Mouse (Mus musculus): ENCODE data around the gene Camk1g.

The Camk1g gene

DNA sequence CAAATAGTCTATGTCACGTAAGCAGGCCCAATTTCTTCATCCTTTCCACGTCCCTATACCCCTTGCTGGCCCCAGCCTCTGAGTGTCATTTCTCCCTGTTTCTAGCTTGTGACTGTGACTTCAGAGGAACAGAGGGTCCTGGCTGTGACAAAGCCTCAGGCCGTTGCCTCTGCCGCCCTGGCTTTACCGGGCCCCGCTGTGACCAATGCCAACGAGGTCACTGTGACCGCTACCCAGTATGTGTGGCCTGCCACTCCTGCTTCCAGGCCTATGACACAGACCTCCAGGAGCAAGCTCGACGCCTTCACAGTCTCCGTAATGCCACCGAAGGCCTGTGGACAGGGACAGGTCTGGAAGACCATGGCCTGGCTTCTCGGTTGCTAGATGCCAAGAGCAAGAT, 38.1 kb downstream of the Camk1g start:
- no peak for DNase-seq

DNA sequence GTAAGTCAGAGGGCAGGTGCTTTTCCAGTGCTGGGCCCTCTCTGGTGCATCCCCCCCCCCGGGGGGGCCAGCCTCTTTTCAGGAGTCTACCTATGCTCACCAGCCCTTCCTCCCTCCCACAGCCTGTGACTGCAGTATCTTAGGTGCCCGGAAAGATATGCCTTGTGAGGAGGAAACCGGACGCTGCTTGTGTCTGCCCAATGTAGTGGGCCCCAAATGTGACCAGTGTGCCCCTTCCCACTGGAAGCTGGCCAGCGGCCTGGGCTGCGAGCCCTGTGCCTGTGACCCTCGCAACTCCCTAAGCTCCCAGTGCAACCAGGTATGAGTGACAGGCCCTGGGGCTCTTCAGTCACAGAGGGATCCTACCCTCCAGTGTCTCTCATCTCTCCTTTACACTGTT, 39.5 kb downstream of the Camk1g start:
- no peak for DNase-seq

DNA sequence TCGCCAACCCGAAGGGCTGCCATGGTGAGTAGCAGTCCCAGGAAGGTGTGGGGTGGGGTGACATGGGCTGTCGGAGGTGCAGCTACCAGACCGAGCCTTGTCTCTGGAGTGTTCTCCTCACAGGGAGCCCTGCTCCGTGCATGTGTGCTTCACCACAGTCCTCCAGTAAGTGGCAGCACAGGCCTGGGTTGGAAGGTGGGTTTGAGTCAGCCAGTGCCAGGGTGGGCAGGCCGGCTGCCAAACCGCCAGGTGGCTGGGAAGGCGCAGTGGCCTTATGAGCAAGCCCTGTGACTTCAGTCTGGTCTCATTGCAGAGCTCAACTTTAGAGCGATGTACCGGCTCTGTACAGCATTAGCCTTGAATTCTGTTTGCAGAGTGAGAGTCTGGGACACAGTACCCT, 39.9 kb downstream of the Camk1g start:
- peak; percentile 80 to 89 for DNase-seq

DNA sequence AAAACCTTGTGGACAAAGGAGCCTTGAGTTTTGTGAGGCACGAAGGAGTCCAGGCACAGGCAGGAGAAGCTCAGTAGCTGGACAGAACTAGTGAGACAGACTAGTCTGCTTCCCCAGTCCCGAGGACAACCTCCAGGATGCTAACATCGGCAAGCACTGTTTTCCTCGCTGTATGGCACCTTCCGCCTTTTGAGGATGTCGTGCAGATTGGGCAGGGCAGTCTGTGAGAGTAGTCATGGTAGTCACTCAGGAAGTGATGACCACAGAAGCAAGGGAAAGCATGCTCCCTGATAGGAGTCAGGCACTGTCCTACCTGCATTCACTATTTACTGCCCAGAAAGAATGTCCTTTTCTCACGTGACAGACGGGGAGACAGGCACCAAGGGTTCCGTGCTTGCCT, 40.5 kb downstream of the Camk1g start:
- DNase-seq = no peak

DNA sequence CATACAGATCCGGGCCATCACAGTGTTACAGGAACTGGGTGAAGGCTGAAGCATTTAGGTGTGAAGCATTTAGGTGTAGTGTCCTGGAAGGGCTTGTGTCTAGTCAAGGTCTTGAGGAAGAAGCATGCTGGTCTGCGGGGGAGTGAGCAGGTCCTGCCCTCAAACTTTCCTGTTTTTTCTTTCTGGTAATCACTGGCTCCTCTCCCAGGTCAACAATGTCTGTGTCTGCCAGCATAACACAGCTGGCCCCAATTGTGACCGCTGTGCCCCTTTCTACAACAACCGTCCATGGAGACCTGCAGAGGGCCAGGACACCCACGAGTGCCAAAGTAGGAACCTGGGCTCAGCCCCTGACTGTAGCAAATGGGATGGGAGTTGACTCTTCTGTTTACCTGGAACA, 42.4 kb downstream of the Camk1g start:
- no peak for DNase-seq

DNA sequence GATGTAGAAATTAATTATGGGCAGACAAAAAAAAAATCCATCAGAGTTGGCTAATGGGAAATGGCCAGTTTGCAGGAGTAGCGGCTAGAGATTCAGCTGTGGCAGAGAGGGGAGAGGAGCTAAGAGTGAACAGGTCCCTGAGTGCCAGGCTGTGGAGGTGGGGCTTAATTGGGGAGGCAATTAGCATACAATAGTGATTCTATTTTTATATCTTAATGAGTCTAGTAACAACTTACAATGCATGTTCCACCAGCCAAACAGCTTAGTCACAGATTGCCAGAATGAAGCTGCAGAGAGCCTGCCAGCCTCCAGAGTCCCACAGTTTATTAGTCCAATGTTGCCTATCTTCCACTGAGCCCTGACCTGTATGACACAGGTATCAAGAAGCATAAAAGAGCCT, 42.9 kb downstream of the Camk1g start:
- DNase-seq = peak in 1 of 2 experiments; percentile 18

DNA sequence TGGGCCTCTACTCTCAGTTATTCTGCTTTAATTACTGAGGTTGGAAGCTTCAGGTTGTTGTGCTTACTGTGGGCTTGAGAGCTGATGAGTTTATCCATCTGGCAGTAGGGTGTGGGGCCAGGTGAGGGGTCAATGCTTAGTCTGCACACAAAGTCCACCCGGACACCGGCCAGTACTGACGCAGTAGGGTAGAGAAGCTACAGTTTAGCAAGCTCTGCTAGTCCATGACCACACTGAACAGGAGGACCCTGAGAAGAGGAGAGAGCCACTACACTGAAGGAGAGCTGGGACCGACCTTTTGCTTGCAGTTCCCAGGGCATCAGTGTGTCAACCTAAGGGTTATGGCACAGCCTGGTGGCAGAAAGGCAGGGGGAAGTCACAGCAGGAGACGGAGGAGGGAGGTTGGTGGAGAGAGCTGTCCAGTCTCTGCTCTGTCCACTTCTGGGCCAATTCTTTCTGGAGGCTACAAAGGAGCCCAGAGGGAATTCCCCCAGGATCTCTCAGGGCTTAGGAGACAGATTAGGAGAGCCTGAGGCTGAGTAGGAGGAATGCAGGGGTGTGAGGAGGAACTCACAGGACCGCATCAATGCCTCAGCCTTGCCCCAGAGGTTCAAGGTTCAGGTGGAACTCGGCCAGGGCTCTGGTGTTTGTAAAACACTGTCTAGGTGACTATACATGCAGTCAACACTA, 43.5 kb downstream of the Camk1g start:
- DNase-seq = peak; percentile 93 to 94

DNA sequence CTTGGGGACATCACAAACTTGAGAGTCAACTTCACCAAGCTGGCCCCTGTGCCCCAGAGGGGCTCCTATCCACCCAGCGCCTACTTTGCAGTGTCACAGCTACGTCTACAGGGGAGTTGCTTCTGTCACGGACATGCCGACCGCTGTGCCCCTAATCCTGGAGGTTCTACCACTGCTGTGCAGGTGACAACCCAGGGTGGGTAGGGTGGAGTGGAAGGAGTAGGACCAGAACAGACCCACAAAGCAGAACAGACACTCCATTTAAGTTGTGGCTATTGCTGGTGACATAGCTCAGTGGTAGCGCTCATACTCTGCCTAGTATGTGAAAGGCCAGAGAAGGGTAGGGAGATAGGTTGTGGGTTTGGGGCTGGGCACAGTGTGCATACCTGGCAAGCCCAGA, 44.2 kb downstream of the Camk1g start:
- no peak for DNase-seq

DNA sequence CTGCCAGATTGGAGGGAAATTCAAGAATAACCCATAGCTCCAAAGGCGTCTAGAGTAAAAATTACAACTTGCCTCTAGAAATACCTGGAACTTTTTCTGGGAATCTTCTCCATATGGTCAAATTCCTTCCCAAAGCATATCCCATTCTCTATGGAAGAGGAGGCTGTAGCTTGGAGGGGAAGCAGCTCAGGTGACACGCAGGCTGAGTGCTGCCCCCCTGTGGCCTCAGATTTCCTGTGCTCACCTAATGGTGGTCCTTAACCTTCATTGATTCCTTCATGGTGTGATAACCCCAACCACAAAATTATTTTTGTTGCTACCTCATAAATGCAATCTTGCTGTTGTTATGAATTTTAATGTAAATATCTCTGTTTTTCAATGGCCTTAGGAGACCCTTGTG, 45.9 kb downstream of the Camk1g start:
- peak; percentile 68 to 85 for DNase-seq

DNA sequence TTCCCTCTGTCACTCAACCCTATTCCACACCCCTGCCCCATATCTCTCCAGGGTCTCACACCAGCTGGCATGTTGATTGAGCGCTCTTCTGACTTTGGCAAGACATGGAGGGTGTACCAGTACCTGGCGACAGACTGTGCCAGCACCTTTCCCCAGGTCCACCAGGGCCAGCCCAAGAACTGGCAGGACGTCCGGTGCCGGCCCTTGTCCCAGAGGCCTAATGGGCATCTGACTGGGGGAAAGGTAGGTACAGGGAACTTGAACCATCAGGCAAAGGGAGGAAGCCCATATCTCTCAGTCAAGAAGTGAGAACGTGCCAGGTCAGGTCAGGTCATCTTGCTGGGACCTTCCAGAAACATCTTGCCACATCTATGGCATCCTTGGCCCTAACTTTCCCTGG, 46.4 kb downstream of the Camk1g start:
- DNase-seq = no peak

DNA sequence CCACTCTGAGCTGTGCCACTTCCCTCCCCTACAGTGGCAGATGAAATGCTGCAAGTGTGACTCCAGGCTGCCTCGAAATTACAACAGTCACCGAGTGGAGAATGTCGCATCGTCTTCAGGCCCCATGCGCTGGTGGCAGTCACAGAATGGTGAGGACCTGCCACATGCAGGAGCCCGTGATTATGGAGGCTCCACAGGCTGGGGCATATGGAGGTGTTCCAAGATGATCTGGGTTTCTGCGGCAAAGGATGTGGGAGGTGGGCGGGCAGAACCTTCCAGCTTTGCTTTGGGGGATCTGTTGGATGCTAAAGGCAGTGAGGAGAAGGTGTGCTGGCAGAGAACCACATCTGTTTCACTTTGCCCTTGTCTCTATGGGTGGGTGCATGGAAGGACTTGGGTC, 49.7 kb downstream of the Camk1g start:
- no peak for DNase-seq

DNA sequence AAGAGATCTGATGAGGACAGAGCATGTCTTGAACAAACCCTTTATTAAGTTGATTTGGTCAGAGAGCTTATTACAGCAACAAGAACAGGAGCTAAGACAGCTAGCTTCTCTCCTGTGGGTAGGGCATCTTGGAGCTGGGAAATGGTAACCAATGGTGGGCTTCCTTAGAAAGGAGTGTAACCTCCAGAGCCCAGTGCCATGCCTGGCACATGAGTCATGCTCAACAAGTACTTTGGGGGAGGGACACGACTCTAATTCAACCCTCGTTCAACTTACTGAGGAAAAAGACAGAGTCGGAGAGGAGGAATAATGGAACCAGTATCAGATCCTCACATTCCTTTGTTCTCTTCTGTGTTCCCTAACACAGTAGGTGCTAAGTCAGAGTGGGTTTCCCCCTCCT, 50.4 kb downstream of the Camk1g start:
- DNase-seq = no peak

DNA sequence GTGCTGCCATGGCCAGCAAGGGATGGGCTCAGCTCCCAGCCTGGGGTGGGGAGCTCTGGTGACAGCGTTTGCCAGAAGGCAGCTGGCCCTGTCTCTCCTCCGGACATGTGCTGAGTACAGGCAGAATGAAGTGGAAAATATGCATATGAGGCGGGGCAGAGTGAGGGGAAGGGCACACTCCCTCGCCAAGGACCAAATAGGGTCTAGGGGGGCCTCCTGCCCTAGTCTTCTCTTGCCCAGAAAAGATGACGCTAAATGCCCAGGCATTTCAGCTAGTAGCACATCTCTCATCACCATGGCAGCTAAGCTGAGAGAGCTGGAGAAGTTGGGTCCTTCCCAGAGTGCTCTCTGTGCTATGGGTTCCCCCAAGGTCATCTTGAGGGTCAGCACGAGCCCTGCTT, 52.9 kb downstream of the Camk1g start:
- DNase-seq = peak; percentile 26 to 74

DNA sequence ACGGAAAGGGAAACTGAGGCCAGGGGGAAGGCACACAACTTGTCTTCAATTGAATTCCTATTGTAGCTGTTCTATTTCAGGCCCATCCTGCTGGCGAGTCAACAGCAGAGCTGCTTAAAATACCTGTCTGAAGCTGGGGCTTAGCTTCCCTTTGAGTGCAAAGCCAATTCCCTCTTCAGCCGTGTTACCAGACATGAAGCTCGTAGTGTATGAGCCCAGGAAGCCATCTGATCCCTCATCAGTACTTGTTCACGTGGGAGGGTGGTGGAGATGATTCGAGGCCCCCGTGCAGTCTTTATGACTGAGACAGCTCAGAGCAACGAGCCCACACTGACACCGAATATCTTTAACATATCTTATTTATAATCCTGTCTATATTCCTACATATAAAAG, 53.7 kb downstream of the Camk1g start:
- no peak for DNase-seq

DNA sequence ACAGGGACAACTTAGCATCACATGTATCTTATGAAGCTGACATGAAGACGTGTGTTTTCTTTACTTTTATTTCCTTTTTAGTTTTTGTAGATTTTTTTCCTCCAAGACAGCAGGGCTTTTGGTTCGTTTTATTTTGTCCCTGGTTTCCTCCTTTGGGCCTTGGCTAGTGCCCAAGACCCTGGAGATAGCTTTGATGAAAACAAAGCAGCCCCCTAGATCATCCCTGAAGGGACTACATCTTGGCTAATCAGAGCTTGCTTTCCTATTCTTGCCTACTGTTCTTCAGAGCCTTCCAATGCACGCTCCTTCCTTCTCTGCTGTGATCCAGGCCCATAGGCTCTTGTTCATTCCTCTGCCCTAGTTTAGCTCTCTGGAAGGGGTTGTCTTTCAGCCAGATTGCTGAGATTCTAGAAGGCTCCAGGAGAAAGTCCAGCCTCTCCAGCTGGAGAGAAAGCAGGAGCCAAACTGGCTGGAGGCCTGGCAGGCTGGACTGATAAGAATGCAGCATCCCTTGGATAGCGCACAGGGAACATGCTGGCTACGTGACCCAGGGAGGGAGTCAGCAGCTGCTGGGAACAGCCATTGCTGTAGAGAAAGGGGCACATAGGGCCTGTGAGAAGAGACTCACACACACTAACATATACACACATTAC, 54.3 kb downstream of the Camk1g start:
- peak; percentile 76 to 87 for DNase-seq

DNA sequence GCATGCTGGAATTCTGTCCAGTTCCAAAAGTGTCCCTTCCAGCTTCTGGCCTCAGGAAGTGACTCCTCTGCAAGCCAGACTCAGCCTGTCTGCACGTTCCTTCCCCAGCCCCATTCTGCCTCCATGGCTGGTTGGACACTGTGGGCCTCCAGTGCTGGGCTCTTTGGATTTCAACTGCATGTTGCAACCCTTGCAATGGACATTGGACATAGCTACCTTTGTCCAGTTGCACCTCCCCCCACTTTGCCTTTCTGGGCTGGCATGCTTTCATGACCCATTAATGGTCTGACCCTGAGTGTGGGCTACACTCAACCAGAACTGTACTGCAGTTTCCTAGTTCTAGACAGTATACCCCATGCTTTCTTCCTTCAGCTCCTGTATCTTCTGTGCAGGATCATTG, 58.5 kb downstream of the Camk1g start:
- peak; percentile 81 to 90 for DNase-seq

DNA sequence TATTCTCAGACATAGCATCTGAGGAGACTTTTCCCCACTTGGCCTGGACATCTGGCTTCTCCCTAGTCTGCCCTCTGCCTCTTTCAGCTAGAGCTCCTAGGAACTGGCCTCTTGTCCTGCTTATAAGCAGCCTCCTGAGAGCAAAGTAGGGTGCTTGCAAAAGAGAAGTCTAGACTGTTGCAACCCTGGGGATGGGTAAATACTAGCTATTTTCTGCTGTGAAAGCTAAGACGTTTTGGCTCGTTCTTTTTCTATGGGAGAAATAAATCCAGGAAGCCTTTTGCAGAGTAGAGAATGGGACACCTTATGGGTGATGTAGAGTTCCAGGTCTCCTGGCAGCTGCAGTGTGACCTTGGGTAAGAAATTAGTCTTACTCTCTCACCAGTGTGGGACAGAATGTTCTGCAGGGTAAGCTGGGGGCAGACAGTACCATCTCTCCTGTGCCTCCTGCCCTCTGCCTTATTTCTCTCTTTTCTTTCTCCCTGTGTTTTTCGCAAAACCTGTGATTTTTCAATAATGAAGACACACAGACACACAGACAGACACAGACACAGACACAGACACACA, 59.5 kb downstream of the Camk1g start:
- no peak for DNase-seq

DNA sequence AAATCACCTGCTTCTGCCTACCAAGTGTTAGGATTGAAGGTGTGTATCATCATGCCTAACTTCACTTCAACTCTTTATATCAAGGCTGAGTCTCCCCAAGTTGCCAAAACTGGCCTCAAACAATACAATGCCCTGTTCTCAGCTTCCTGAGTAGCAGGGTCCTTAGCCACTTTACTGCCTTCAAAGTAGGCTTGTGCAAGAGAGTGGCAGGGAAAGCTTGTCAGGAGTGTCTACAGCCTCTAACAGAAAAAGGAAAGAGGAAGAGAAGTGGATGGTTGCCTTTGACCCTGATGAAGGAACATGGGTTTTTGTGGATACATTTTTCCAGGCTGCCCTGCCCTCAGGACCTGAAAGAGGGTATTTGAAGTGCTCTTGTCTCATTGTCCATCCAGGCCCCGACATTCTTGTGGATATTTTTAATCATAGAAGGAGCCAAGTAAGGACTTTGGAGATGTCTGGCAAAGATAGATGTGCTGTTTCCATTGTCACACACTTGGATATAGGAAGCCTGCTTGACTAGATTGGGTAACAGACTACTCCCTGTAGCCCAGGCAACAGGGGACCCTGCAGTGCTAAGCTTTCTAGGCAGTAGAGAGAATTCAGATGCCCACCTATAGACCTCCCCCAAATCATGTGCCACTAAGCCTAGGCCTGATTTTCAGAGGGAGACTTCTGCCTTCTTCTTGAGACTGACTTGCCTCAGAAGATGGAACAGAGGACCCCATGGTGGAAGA, 60.1 kb downstream of the Camk1g start:
- no peak for DNase-seq

DNA sequence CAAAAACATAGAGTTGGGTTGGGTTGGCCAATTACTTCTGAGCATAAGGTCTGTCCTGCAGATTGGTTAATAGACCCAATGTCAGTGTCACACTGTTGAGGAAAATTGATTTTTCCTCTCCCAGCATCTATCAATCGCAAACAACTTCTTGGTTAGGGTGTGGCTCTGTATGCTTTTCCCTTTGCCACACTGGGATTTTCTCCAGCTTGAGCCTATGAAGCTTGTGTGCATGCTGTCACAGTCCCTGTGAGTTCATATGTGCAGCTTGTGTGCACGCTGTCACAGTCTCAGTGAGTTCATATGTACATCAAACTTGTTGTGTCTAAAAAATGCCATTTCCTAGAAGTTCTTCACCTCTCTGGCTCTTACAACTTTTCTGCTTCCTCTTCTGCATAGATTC, 63.3 kb downstream of the Camk1g start:
- DNase-seq = no peak

DNA sequence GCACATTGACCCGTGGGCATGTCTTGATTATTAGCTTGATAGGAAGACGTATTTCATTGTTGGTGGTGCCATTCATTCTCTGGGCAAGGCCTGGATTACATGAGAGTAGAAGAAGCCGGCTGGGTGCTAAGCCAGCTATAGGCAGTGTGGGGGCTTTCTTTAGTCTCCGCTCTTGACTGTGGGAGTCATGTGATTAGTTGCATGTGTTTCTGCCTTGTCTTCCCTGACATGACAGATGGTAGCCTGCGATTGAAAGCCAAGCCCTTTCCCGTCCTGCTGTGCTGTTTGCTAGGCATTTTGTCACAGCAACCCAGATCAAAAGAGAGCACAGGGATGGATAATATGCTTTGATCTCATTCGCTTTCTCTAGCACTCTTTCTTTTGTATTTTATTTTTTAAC, 64.7 kb downstream of the Camk1g start:
- DNase-seq = no peak

DNA sequence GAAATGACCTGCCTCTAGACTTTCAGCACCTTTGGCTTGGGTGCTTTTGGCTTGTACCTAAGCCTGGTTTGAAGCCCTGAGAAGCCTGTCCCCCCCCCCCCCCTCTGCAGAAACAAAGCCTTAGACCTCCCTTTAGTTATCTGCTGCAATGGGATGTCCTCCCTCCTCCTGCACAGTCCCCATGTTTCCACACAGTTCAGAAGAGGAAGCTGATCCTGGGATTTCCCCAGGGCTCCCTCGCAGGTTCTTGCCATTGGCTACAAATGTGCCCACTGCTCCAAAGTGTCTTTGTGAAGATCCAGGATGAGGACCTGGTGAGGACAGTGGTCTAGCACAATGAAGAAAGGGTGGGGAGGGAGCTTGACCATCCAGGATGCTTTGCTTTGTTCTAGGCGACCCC, 67.0 kb downstream of the Camk1g start:
- no peak for DNase-seq

DNA sequence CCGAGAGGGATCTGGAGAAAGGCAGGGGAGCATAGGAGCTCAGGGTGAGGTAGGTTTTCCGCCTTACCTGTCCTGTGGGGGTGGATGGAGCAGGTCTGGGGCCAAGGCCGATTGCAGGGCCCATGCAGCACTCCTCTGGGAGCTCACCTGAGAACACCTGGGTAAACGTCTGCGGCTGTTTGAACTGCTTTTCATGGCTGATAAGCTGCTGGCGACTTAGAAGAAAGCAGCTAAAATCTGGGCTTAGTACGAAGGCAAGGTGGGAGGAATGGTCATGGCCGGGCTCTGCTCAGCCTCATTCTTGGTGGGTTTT, 68.0 kb downstream of the Camk1g start:
- no peak for DNase-seq

DNA sequence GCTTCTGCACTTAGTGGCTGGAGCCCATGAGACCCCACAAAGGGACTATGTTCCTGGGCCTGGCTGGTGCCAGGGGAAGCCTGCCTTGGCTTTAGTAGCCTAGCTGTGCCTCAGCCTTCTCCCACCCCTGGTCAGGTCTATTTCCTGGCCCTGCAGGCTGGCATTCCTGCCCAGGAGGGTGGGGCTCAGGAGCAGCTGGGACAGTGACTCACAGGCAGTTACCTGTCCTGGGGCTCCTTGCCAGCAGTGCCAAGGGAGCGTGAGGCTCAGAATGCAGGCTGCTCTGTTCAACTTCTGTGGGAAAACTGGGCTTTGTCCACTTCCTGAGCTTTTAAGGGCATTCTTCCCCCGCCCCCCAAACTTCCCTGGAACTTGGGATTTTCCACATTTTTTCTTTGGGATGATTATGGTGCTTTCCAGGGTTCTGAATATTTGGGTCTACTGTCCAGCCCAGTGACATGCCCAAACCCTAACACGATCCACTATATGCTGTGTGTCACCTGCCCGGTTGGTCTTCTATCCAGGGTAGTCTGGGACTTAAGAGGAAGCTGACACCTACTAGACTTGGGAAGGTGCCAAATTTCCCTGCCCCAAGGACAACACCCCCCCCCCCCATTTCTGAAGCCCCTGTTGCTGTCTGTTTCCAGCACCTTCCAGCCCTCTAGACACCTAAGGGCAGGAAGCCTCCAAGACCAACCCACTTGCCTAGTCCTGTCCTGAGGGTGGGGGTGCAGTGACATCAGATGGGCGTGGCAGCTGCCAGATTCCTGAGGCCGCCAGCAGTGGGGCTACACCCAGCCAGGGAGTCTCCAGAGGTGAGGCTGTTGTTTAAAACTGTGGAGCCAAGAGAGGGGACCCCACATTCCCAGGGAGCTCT, 68.6 kb downstream of the Camk1g start:
- DNase-seq = peak in 1 of 2 experiments; percentile 62
